ENCODE assay signal across 11 mouse cellular contexts in the genomic region with DNA sequence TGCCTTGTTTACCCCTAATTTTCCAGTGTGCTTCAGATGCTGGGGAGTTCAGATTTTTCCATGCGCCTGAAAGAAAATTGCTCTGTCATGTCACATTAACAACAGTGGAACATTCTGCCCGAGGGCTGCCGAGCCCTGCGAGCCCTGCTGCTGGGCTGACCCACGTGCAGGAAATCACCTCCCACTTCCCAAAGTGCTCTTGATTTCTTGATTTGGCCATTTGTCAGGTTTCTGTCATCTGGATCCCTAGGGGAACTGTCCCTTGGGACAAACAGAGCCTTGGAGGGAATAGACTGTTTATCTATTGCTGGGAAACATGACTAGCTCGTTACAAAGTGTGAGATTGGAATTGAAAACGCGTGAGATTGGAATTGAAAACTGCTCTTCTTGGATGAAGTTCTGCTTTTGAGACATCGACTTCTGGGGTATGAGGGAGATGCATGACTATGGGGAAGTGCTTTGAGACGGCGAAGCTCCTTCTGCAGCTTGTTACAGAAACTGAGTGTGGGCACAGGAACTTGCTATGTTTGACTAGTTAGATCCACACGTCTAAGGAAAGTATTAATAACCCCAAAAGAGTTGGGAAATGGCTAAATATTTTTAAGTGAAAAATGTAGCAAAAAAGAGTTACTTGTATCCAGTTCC.
DNase-seq lines count a peak whose midpoint lies in the region; TF ChIP-seq lines count a peak whose summit lies in the region.
"Had no signal": no experiment of that assay in that cellular context is flagged by ENCODE, and none has a peak within 500 bp of the region (broad histone marks: within the 10 kb centered on the region; RNA-seq: fewer than 3 reads in every experiment).

No protein-coding gene starts in this region.

- peaks cover 2% of the 10 kb centered on the region; the same call in 1 of the 2 replicates for H3K4me1 ChIP-seq in heart, adult 2 months (ENCODE audit: control insufficient read depth, insufficient read depth, low read length)
- no peaks in the 10 kb centered on the region for H3K4me1 ChIP-seq in heart, embryonic 10.5 days
- peaks cover 7% of the 10 kb centered on the region for H3K4me1 ChIP-seq in embryonic fibroblast, embryonic 13.5 days (ENCODE audit: control insufficient read depth, insufficient read depth, low read length)

- intact Hi-C loops in heart, adult 2 months (cut with DNase I) = no loop called here

- no peaks in the 10 kb centered on the region for H3K79me2 ChIP-seq in heart, adult 2 months (replicated peaks; ENCODE audit: control insufficient read depth, insufficient read depth, low read length)

- no peak overlapping the region; the same call in 1 of the 2 replicates for H3K27ac ChIP-seq in heart, adult 2 months
- no peak overlapping the region for H3K27ac ChIP-seq in heart, embryonic 10.5 days
- H3K27ac ChIP-seq in embryonic fibroblast, embryonic 13.5 days (ENCODE audit: insufficient read depth, low read length) = peak overlapping the region; percentile 19; the same call in 1 of the 2 replicates
- H3K27ac ChIP-seq: macrophage had no signal

- no peaks in the 10 kb centered on the region; the same call in 1 of the 2 replicates for H3K27me3 ChIP-seq in heart, adult 2 months (ENCODE audit: control insufficient read depth, insufficient read depth, low read length)
- H3K27me3 ChIP-seq in heart, embryonic 10.5 days (ENCODE audit: insufficient read depth, poor library complexity, severe bottlenecking) = no peaks in the 10 kb centered on the region
- H3K27me3 ChIP-seq: Patski had no signal

- H3K36me3 ChIP-seq in heart, adult 2 months (ENCODE audit: control insufficient read depth, insufficient read depth, low read length) = no peaks in the 10 kb centered on the region
- H3K36me3 ChIP-seq in heart, embryonic 10.5 days = no peaks in the 10 kb centered on the region

- H3K9me3 ChIP-seq in heart, embryonic 10.5 days = no peaks in the 10 kb centered on the region

- no peak for TF ChIP-seq EP300 in heart, adult 2 months (IDR thresholded peaks at IDR 0.05; ENCODE audit: insufficient read depth, low read depth, low read length)

- no peak for TF ChIP-seq POLR2A in heart, adult 2 months (IDR thresholded peaks at IDR 0.05; ENCODE audit: insufficient read depth, low read depth, low read length)
- no peak for TF ChIP-seq POLR2A in embryonic fibroblast, embryonic 13.5 days (IDR thresholded peaks at IDR 0.05; ENCODE audit: low read depth, low read length)

- 17% methylated on average over 12 of the region's 12 CpGs for WGBS in heart, adult 2 months
- WGBS in heart, embryonic 10.5 days = 33% methylated on average over 12 of the region's 12 CpGs

- DNase-seq in heart, adult 2 months = peak; percentile 32 to 66
- DNase-seq in heart, embryonic 10.5 days (ENCODE audit: low spot score) = no peak
- peak; percentile 40 for DNase-seq in brain, adult 2 months (ENCODE audit: low read depth, low spot score)
- peak; percentile 26 to 42 for DNase-seq in kidney, postnatal 4 days
- no peak for DNase-seq in yolk sac, embryonic 10.5 days (ENCODE audit: low spot score)
- DNase-seq in right cerebral cortex, adult 18-20 months = no peak
- no peak for DNase-seq in testis, postnatal 14 days (ENCODE audit: low spot score)
- DNase-seq: cerebellum, adult 9-10 months had no signal

- H3K9ac ChIP-seq in heart, adult 2 months (ENCODE audit: low read depth, low read length) = no peak overlapping the region

- H3K4me3 ChIP-seq in heart, adult 2 months = no peak overlapping the region
- no peak overlapping the region for H3K4me3 ChIP-seq in heart, embryonic 10.5 days
- no peak overlapping the region for H3K4me3 ChIP-seq in embryonic fibroblast, embryonic 13.5 days (ENCODE audit: insufficient read depth, low read length)

- TF ChIP-seq CTCF in heart, adult 2 months (IDR thresholded peaks at IDR 0.05) = no peak
- no peak for TF ChIP-seq CTCF in embryonic fibroblast, embryonic 13.5 days (IDR thresholded peaks at IDR 0.05; ENCODE audit: borderline replicate concordance, insufficient read depth, low read length)

Comparison
In these comparisons a context has a peak if more than half of its experiments do, and no peak if none do; other contexts are left out.
1. DNase-seq: peak in heart, adult 2 months (2 of 2), brain, adult 2 months (single experiment) and kidney, postnatal 4 days (2 of 2); none in heart, embryonic 10.5 days (single experiment), yolk sac, embryonic 10.5 days (single experiment), right cerebral cortex, adult 18-20 months (single experiment) and testis, postnatal 14 days (single experiment).